Mouse (Mus musculus) cerebellum, adult 9-11 months (tissue): ENCODE data around the gene Ckap5.
A peak's percentile ranks its signal among the peaks of the same experiment; 100 is the strongest.

ENCODE experiments used
- DNase-seq: peaks from one replicate; pipeline ENCODE4 v3.0.0; 2022

Ckap5 gene

DNA sequence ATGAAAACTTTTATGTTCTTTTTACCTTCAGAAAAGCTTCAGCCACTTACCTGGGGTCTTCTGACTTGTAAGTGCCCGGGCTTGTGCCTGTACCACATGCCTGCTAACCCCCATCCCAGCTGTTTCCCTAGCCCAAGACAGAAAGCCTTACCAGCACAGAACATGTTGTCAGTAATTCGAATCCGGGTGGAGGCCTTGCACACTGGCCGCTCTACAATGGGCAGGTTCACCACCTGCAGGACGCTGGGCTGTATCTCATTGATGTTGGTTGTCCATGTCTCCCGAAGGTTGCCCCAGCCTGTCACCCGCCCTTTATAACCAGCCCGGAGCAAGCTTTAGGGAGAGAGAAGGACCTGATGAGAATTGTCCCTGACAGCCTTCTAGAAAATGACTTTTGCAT, 101.6 kb downstream of the Ckap5 start:
- no peak for DNase-seq

- DNase-seq, result no peak
These were observed 103.1 kb downstream of the Ckap5 start for GRCm38 (mm10) chr2:91629682-91630081.

GRCm38 (mm10) chr2:91630384-91630783, 103.8 kb downstream of the Ckap5 start:
- DNase-seq, result no peak

DNA sequence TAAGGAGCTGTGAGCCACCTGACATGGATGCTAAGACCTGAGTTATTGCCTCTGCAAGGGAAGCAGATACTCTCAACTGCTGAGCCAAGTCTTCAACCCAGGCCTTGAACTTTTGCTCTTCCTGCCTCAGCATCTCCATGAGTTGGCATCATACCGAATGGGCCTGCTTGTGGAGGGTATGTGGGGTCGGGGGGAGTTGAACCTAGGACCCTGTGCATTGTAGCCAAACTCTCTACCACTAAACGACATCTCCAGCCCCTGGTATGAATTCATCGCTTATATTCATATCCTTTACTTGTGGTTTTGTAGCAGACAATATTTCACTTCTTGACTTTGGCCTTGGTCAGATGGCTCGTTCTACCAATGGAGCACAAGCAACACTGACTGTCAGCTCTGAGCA, 105.3 kb downstream of the Ckap5 start:
- DNase-seq, result no peak

DNA sequence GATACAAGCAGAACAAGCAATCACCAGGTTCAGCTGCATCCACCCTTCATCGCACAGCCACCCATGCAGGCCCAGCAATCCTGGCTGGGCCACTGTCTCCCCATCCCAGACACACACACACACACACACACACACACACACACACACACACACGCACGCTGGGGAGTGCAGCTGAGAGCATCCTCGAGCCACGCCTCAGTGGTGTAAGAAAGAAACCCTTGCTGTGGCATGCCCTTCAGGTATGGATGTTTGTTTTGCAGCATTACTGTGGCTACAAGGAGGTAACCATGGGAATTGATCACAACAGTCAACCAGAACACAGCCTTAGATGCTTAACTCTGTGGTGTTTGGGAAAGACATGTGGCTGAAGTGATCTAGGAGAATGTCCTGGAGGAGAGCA, 105.8 kb downstream of the Ckap5 start:
- no peak for DNase-seq

DNA sequence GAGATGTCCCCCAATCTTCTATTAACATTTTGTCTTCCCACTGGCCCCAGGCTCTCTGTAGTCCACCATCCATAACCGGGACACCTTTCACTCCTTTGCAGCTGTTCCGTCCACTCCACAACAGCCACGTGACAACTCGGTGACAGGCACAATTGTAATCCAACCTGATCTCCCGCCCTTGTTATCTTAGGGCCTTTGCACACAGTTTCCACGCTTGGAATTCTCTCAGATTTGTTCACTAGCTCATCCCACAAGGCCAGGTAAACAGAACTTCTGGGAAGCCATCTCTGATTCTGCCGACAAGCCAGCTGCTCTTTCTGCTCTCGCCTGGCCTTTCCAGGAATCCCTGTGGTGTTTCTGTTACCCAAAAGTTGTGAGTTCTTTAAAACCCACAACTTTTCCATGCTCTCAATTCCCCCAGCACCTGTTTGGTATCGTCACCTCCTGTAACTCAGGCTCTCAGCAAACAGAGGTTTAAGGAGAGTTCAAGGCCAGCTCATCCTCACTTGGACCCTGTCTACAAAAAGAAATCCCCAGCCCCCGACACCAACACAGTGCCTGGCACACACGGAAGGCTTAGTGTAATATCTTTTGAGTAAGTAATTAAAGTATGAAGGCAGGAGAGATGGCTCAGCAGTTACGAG, 106.9 kb downstream of the Ckap5 start:
- no peak for DNase-seq

GRCm38 (mm10) chr2:91634841-91635240, 108.3 kb downstream of the Ckap5 start:
- DNase-seq, result peak; percentile 51

GRCm38 (mm10) chr2:91635486-91635885, 108.9 kb downstream of the Ckap5 start:
- DNase-seq, result no peak

DNA sequence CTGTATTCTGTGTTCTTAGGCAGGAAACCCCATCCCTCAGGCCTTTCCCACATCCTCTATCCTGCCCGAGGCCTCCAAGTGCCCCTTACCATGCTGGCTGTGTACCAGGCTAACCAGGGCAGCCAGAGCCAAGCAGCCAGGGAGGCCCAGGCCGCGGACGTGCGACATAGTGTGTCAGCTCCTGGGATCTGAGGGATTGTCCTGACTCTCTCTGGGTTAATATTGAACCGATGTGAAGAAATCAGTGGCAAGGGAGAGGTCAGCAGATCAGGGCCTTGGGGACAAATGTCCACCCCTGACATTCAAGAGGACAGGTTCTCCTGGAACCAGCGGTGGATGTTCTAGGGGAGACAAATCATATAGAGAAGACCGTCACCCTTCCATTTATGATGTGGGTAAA, 109.7 kb downstream of the Ckap5 start, which contains the start of gene F2:
Gene F2, minus strand, starts transcription at position 186 of the 400 bp plus-strand sequence.
- no peak for DNase-seq

- no peak for DNase-seq
These were observed 110.3 kb downstream of the Ckap5 start for GRCm38 (mm10) chr2:91636727-91637338.

- DNase-seq, result no peak
These were observed 112.4 kb downstream of the Ckap5 start for GRCm38 (mm10) chr2:91638931-91639330.

- no peak for DNase-seq
These were observed 116.4 kb downstream of the Ckap5 start for GRCm38 (mm10) chr2:91642825-91643415.

DNA sequence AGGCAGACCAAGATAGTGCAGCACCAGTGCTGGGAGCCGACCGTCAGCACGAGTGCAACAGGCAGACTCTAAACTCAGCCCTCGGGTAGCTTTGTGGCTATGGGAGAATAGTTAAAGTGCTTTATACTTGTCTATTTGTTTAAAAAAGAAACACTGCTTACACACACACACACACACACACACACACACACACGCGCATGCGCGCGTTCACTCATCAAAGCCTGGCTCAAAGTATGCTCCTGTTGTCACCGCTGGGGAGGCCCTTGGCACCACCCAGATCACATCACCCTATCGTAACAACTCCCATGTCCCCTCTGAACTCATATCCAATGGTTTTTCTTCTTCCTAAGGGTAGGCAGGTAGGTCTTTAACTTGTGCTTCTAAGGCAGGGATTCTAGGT, 117.5 kb downstream of the Ckap5 start:
- no peak for DNase-seq

GRCm38 (mm10) chr2:91645354-91645753, 118.8 kb downstream of the Ckap5 start:
- no peak for DNase-seq

GRCm38 (mm10) chr2:91645811-91646210, 119.2 kb downstream of the Ckap5 start:
- no peak for DNase-seq

- DNase-seq, result peak; percentile 51
These were observed 120.2 kb downstream of the Ckap5 start for GRCm38 (mm10) chr2:91646733-91647132.

GRCm38 (mm10) chr2:91649152-91649551, 122.6 kb downstream of the Ckap5 start:
- peak; percentile 42 for DNase-seq

DNA sequence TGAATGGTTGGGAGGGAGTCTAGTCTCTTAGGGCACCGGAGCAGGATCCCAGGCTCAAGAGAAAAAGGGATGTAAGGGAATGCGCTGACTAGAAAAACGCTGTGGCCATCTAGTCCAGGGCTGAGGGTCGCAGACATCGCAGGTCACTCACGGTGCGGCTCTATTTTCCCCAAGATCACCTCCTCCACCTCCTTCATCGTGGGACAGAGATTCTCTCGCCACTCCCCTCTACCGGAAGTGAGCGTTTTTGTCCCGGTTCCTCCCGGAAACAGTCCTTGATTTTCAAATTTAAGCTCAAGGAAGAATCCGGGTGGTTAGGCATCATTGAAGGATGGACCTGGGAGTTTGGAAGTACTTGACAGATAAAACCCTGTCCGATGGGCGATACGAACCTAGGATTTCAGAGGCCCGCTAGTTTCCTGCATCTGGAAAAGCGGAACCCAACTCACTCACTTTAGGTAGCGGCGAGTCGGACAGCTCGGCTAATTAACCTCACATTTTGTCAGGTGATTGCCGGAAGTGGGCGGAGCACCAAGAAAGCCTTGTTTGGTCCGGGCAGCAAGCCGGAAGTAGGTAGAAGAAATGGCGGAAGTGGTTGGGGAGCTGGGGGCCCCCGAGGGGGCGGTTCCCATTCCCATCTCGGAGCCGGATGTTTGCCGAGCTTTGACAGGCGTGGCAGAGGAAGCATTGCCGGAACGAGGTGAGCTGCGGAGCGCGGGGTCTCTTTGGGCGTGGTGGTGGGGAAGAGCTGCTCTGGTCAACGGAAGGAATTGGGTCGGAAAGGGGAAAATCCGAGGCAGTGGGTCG, 123.2 kb downstream of the Ckap5 start, which contains the start of the genes Zfp408 and Arhgap1:
Gene Zfp408, minus strand, starts transcription at position 239 of the 807 bp plus-strand sequence.
Gene Arhgap1, plus strand, starts transcription at position 308 of the 807 bp plus-strand sequence.
- peak; percentile 96 for DNase-seq

GRCm38 (mm10) chr2:91650360-91650995, 123.9 kb downstream of the Ckap5 start:
- no peak for DNase-seq

- no peak for DNase-seq
These were observed 125.1 kb downstream of the Ckap5 start for GRCm38 (mm10) chr2:91651458-91652258.

GRCm38 (mm10) chr2:91652863-91653262, 126.3 kb downstream of the Ckap5 start:
- DNase-seq, result no peak

DNA sequence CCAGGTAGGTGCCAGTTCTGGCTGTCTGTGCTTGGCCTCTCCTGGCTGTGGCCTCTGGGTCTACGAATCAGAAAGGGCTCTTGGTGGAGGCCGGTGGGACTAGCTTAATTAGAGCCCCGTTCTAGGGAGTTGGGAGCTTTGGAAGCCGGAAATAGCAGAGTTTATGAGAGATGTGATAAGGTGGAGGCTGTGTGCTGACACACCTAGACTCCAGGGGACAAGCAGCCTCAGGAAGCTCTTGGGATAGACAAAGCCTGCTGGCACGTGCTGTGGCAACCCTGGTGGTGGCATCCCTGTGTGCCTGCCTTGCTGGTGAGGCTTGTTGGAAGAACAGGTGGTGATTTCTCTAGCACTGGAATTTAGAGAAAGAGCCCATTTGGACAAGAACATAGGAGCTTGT, 128.8 kb downstream of the Ckap5 start:
- DNase-seq, result no peak
